Comparison of ENCODE assay signal across 26 mouse cellular contexts in the genomic region with DNA sequence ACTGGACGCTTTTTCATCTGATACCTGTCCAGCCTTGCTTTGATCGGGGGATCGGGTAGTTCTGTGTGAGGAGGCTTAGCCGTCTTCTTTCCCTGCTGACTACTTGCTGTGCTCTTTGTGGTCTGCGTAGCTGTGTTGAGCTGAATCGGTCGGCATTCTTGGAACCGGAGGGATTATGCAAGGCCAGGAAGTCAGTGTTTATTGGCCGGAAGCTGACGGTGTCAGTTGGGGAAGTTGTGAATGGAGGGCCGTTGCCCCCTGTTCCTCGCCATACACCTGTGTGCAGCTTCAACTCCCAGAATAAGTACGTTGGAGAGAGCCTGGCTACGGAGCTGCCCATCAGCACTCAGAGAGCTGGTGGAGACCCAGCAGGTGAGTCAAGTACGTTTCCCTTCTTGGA. TPM values are rescaled to one million over a fixed set of nuclear protein-coding genes. Genes with fewer than 3 reads are reported as not detected.
"Had no signal": no experiment of that assay in that cellular context is flagged by ENCODE, and none has a peak within 500 bp of the region (broad histone marks: within the 10 kb centered on the region; RNA-seq: fewer than 3 reads in every experiment).

No protein-coding gene starts in this region.

- H3K9ac ChIP-seq: liver, embryonic 15.5 days; lung, embryonic 15.5 days; neural tube, embryonic 12.5 days; neural tube, embryonic 15.5 days had no signal

- H3K4me1 ChIP-seq: lung, embryonic 15.5 days; midbrain, embryonic 10.5 days; neural tube, embryonic 12.5 days; neural tube, embryonic 15.5 days had no signal

- H3K27ac ChIP-seq: lung, embryonic 15.5 days; midbrain, embryonic 10.5 days; neural tube, embryonic 12.5 days; neural tube, embryonic 15.5 days had no signal

- DNase-seq: kidney, adult 18-20 months; kidney, adult 9 months; kidney, postnatal 14 days; kidney, postnatal 4 days; lung, adult 18-20 months; lung, postnatal 10 days; lung, postnatal 36 days; midbrain, embryonic 14.5 days; thymus, adult 18-20 months; thymus, postnatal 36 days had no signal

- H3K4me2 ChIP-seq: liver, embryonic 15.5 days; lung, embryonic 15.5 days; neural tube, embryonic 12.5 days; neural tube, embryonic 15.5 days had no signal

- H3K4me3 ChIP-seq: liver, embryonic 15.5 days; lung, embryonic 15.5 days; midbrain, embryonic 10.5 days; neural tube, embryonic 12.5 days; neural tube, embryonic 15.5 days had no signal

- H3K9me3 ChIP-seq: liver, embryonic 15.5 days; lung, embryonic 15.5 days; midbrain, embryonic 10.5 days; neural tube, embryonic 12.5 days; neural tube, embryonic 15.5 days had no signal

- H3K27me3 ChIP-seq: liver, embryonic 15.5 days; lung, embryonic 15.5 days; neural tube, embryonic 12.5 days; neural tube, embryonic 15.5 days had no signal

RNA-seq across cellular contexts. Expression of gene 2610028H24Rik, which starts 40.3 kb away (rescaled TPM):
- total RNA-seq: layer of hippocampus, adult 18-20 months; layer of hippocampus, postnatal 14 days; left cerebral cortex, postnatal 10 days; left cerebral cortex, postnatal 36 days; liver, adult 2 months had no signal
- polyA plus RNA-seq: kidney, embryonic 16.5 days; limb, embryonic 11.5 days; limb, embryonic 14.5 days; liver, adult 2 months; liver, embryonic 15.5 days; midbrain, embryonic 10.5 days; midbrain, embryonic 14.5 days; neural tube, embryonic 12.5 days; neural tube, embryonic 15.5 days; small intestine, adult 2 months; spleen, adult 2 months; urinary bladder, adult 2 months had no signal
